ENCODE assay signal across 30 mouse cellular contexts in the genomic region with DNA sequence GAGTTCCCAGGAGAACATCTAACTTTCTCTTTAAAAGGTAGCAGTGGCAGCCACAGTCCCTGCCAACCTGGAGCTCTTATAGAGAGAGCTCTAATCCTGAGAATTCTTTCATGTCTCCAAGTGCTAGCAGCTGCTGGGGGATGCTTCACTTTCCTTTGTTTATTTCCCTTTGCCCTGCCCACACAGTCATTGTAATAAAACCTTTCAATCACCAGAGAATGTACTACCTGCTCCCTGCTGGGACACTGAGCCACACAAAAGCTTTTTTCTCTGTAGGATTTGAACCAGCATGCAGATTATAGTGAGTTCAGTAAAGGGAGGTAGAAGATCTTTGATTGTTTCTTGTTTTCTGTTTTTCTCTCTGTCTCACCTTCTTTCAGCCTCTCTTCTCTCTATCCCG.
DNase-seq lines count a peak whose midpoint lies in the region; ATAC-seq lines count a peak whose summit lies in the region.
"Had no signal": no experiment of that assay in that cellular context is flagged by ENCODE, and none has a peak within 500 bp of the region (broad histone marks: within the 10 kb centered on the region; RNA-seq: fewer than 3 reads in every experiment).

No protein-coding gene starts in this region.

- H3K9ac ChIP-seq in hindbrain, embryonic 14.5 days = no peak overlapping the region
- no peak overlapping the region for H3K9ac ChIP-seq in neural tube, embryonic 11.5 days (ENCODE audit: low read length)
- no peak overlapping the region for H3K9ac ChIP-seq in neural tube, embryonic 15.5 days (replicated peaks)
- H3K9ac ChIP-seq: embryonic facial prominence, embryonic 12.5 days; intestine, embryonic 15.5 days; limb, embryonic 13.5 days; lung, embryonic 15.5 days had no signal

- ATAC-seq in hindbrain, embryonic 14.5 days (ENCODE audit: low FRiP score) = no peak
- peak; percentile 41 for ATAC-seq in neural tube, embryonic 11.5 days (ENCODE audit: insufficient read depth, low FRiP score, low TSS enrichment)
- ATAC-seq in neural tube, embryonic 15.5 days (ENCODE audit: low FRiP score) = no peak
- ATAC-seq: hindbrain, postnatal 0 days; intestine, embryonic 15.5 days; Patski had no signal

- H3K27ac ChIP-seq in hindbrain, embryonic 10.5 days = no peak overlapping the region
- H3K27ac ChIP-seq in hindbrain, embryonic 14.5 days = no peak overlapping the region
- H3K27ac ChIP-seq in neural tube, embryonic 11.5 days (ENCODE audit: low read depth, low read length) = no peak overlapping the region
- H3K27ac ChIP-seq in neural tube, embryonic 15.5 days (replicated peaks) = no peak overlapping the region
- H3K27ac ChIP-seq: embryonic facial prominence, embryonic 12.5 days; hindbrain, postnatal 0 days; intestine, embryonic 15.5 days; kidney, postnatal 0 days; limb, embryonic 13.5 days; lung, embryonic 15.5 days; stomach, postnatal 0 days had no signal

- H3K4me1 ChIP-seq in hindbrain, embryonic 10.5 days (replicated peaks) = no peaks in the 10 kb centered on the region; the same call in 1 of the 2 replicates
- H3K4me1 ChIP-seq in hindbrain, embryonic 14.5 days (replicated peaks; ENCODE audit: control insufficient read depth, insufficient read depth, low read length) = no peaks in the 10 kb centered on the region
- H3K4me1 ChIP-seq in neural tube, embryonic 11.5 days (ENCODE audit: control insufficient read depth, insufficient read depth, low read length) = no peaks in the 10 kb centered on the region
- H3K4me1 ChIP-seq in neural tube, embryonic 15.5 days = no peaks in the 10 kb centered on the region
- H3K4me1 ChIP-seq: embryonic facial prominence, embryonic 12.5 days; intestine, embryonic 15.5 days; limb, embryonic 13.5 days; lung, embryonic 15.5 days had no signal

- H3K4me2 ChIP-seq in hindbrain, embryonic 14.5 days (replicated peaks) = no peak overlapping the region
- no peak overlapping the region for H3K4me2 ChIP-seq in neural tube, embryonic 11.5 days (ENCODE audit: low read depth)
- H3K4me2 ChIP-seq in neural tube, embryonic 15.5 days = no peak overlapping the region
- H3K4me2 ChIP-seq: embryonic facial prominence, embryonic 12.5 days; intestine, embryonic 15.5 days; limb, embryonic 13.5 days; liver, embryonic 11.5 days; lung, embryonic 15.5 days had no signal

- no peaks in the 10 kb centered on the region for H3K36me3 ChIP-seq in hindbrain, embryonic 10.5 days
- H3K36me3 ChIP-seq in hindbrain, embryonic 14.5 days (replicated peaks; ENCODE audit: control insufficient read depth, insufficient read depth) = no peaks in the 10 kb centered on the region
- no peaks in the 10 kb centered on the region for H3K36me3 ChIP-seq in neural tube, embryonic 11.5 days (ENCODE audit: control insufficient read depth, insufficient read depth, low read length)
- H3K36me3 ChIP-seq in neural tube, embryonic 15.5 days = no peaks in the 10 kb centered on the region
- H3K36me3 ChIP-seq: embryonic facial prominence, embryonic 12.5 days; intestine, embryonic 15.5 days; limb, embryonic 13.5 days; lung, embryonic 15.5 days had no signal

- H3K4me3 ChIP-seq in hindbrain, embryonic 10.5 days = no peak overlapping the region
- no peak overlapping the region for H3K4me3 ChIP-seq in hindbrain, embryonic 14.5 days (replicated peaks; ENCODE audit: low read length)
- H3K4me3 ChIP-seq in neural tube, embryonic 11.5 days (ENCODE audit: low read depth, low read length) = no peak overlapping the region
- no peak overlapping the region for H3K4me3 ChIP-seq in neural tube, embryonic 15.5 days (replicated peaks)
- H3K4me3 ChIP-seq: embryonic facial prominence, embryonic 12.5 days; intestine, embryonic 15.5 days; limb, embryonic 13.5 days; lung, embryonic 15.5 days had no signal

- no peaks in the 10 kb centered on the region for H3K9me3 ChIP-seq in hindbrain, embryonic 10.5 days
- no peaks in the 10 kb centered on the region for H3K9me3 ChIP-seq in hindbrain, embryonic 14.5 days (ENCODE audit: control insufficient read depth, low read length)
- no peaks in the 10 kb centered on the region for H3K9me3 ChIP-seq in neural tube, embryonic 11.5 days (ENCODE audit: control insufficient read depth, low read length)
- no peaks in the 10 kb centered on the region for H3K9me3 ChIP-seq in neural tube, embryonic 15.5 days (replicated peaks)
- H3K9me3 ChIP-seq: embryonic facial prominence, embryonic 12.5 days; intestine, embryonic 15.5 days; limb, embryonic 13.5 days; lung, embryonic 15.5 days had no signal

- 14% methylated on average over 1 of the region's 1 CpGs for WGBS in hindbrain, embryonic 10.5 days
- 50% methylated on average over 1 of the region's 1 CpGs for WGBS in hindbrain, embryonic 14.5 days
- 8% methylated on average over 1 of the region's 1 CpGs for WGBS in neural tube, embryonic 11.5 days
- WGBS in neural tube, embryonic 15.5 days = 0% methylated on average over 1 of the region's 1 CpGs

- DNase-seq in embryo, embryonic 10 days (ENCODE audit: low spot score) = peak; percentile 11
- no peak for DNase-seq in embryo, embryonic 9.5 days (ENCODE audit: extremely low spot score)
- DNase-seq in hindbrain, embryonic 10.5 days (ENCODE audit: low spot score) = peak; percentile 2
- DNase-seq in hindbrain, embryonic 14.5 days (ENCODE audit: low spot score) = no peak
- no peak for DNase-seq in neural tube, embryonic 11.5 days (ENCODE audit: low spot score)
- DNase-seq in mesoderm, embryonic 11.5 days (ENCODE audit: low read depth, low spot score) = peak; percentile 13
- DNase-seq in gastrocnemius, adult 8-10 months (ENCODE audit: low spot score in 2 of 2) = no peak
- DNase-seq: adrenal gland, adult 8-10 months; cerebellum, adult 18-20 months; cerebellum, postnatal 10 days; gastrocnemius, postnatal 14 days; heart, postnatal 14 days; kidney, adult 2 months; kidney, postnatal 4 days; lung, postnatal 36 days; right cerebral cortex, adult 18-20 months; right cerebral cortex, postnatal 4 days; thymus, adult 18-20 months; thymus, postnatal 25 days had no signal

- H3K27me3 ChIP-seq in hindbrain, embryonic 10.5 days (ENCODE audit: insufficient read depth, poor library complexity, severe bottlenecking) = no peaks in the 10 kb centered on the region
- H3K27me3 ChIP-seq in hindbrain, embryonic 14.5 days (ENCODE audit: control insufficient read depth, insufficient read depth, low read length) = no peaks in the 10 kb centered on the region
- H3K27me3 ChIP-seq in neural tube, embryonic 11.5 days (ENCODE audit: control insufficient read depth, insufficient read depth, low read length) = no peaks in the 10 kb centered on the region
- H3K27me3 ChIP-seq in neural tube, embryonic 15.5 days (replicated peaks) = no peaks in the 10 kb centered on the region
- H3K27me3 ChIP-seq: CH12.LX; embryonic facial prominence, embryonic 12.5 days; intestine, embryonic 15.5 days; limb, embryonic 13.5 days; lung, embryonic 15.5 days had no signal

Comparison
In these comparisons a context has a peak if more than half of its experiments do, and no peak if none do; other contexts are left out.
1. DNase-seq: peak in embryo, embryonic 10 days (single experiment), hindbrain, embryonic 10.5 days (single experiment) and mesoderm, embryonic 11.5 days (single experiment); none in embryo, embryonic 9.5 days (single experiment), hindbrain, embryonic 14.5 days (single experiment), neural tube, embryonic 11.5 days (single experiment) and gastrocnemius, adult 8-10 months (0 of 2).